Mouse (Mus musculus) frontal cortex, postnatal 25 days (tissue): Measurements from ENCODE around the gene Gm7271.

Experiments
- DNase-seq, 2 experiments: peaks; one replicate each; pipeline ENCODE4 v3.0.0; 2022; ENCODE audit warnings: low spot score in 2 of 2

The Gm7271 gene

GRCm38 (mm10) chr5:76483811-76484210 lies at the start of gene Gm7271:
Gm7271 (plus strand) TSS chr5:76484040.
- no peak for DNase-seq

- no peak for DNase-seq
Measured at GRCm38 (mm10) chr5:76437100-76437499, 46.7 kb upstream of the Gm7271 start.

DNA sequence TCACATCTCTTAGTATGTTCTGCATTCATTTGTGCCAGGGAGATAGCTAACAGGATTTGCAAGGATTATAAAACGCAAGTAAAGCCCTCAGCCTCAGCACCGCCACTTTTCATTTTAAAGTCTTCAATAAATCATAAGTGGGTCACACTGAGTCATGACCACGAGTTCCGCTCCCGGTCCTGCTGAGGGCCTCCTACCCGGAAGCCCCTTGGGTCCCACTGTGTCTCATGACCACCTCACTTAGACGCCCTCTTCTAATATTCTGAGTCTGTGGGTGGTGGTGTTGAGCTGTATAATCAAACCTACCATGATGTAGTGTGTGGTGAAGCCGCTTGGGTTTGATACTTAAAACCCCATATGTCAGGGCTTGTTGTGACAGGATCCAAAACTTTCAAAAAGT lies 46.1 kb upstream of the Gm7271 start:
- no peak for DNase-seq

DNA sequence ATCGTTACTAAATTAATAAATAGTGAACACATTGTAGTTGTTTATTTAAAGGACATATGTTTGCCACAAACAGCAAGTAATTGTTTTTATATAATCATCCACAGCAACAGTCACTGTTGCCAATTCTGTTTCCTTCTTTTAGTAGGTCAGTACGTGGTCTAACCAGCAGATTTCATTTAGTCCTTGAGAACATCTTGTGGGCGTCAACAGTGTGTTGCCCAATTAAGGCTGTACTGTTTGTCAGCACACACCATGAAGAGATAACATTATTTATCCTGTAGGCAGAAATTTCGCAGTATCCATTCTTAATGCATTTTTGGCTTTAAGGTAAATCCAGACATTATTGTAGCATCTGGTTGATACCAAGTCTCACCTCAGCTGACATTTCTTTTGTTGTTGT lies 42.4 kb upstream of the Gm7271 start:
- no peak for DNase-seq

- DNase-seq = no peak
Measured at GRCm38 (mm10) chr5:76474931-76475330, 8.9 kb upstream of the Gm7271 start.

- DNase-seq = no peak
Measured at GRCm38 (mm10) chr5:76476873-76477272, 7.0 kb upstream of the Gm7271 start.

GRCm38 (mm10) chr5:76477764-76478163 lies 6.1 kb upstream of the Gm7271 start:
- no peak for DNase-seq

GRCm38 (mm10) chr5:76495126-76495525 lies 11.3 kb downstream of the Gm7271 start:
- no peak for DNase-seq

DNA sequence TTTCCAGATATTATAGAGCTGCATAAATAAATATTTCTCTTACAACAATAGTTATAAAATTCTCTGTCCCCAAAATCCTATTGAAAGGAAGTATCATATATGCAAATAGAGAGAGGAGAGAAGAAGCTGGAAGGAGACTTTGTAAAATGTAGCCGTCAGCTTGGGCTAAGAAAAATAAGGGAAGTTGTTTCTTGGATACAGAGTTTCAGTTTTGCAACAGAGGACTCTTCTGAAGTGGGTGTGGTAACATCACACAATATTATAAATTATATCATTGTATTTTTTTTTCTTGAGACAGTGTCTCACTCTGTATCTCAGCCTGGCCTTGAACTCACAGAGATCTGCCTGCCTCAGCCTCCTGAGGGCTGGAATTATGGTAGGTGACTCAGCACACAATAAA lies 38.6 kb downstream of the Gm7271 start:
- no peak for DNase-seq

DNA sequence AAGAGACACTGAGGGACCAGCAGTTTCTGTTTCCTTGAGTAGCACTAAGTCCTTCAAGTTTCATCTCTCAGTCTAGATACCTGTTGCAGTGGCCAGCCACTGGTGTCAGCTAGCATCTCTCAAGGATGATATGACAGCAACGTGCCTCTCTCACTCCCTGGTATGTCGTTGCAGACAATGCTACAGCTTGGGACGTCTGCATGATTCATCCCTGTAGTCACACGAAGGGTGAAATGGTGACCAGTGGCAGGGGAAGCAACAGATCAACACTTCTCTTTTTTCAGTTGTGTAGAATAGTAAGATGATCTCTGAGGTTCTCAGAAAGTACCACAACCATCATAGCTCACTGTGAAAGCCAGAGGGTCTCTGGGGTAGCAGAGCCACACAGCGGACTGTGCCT lies 40.8 kb downstream of the Gm7271 start:
- DNase-seq = no peak

DNA sequence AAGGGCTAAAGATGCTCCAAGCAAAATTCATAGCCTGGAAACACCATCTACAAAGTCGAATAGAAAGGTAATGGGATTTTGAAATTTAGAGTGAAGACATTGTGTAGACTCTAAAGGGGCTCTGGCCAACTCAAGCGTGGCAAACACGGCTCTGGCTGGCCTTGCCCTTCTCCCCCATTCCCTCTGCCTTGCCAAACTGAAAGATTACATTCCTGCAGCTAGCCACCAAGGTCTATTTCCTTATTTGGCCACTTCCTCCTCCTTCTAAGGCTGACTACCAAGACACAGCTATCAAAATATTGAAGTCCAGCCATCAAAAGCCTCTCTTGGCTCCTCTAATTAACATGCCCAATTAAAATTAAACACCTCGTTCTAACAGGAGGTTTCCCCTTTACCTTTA lies 41.2 kb downstream of the Gm7271 start:
- DNase-seq = no peak

- no peak for DNase-seq
Measured at GRCm38 (mm10) chr5:76525829-76526228, 42.0 kb downstream of the Gm7271 start.

DNA sequence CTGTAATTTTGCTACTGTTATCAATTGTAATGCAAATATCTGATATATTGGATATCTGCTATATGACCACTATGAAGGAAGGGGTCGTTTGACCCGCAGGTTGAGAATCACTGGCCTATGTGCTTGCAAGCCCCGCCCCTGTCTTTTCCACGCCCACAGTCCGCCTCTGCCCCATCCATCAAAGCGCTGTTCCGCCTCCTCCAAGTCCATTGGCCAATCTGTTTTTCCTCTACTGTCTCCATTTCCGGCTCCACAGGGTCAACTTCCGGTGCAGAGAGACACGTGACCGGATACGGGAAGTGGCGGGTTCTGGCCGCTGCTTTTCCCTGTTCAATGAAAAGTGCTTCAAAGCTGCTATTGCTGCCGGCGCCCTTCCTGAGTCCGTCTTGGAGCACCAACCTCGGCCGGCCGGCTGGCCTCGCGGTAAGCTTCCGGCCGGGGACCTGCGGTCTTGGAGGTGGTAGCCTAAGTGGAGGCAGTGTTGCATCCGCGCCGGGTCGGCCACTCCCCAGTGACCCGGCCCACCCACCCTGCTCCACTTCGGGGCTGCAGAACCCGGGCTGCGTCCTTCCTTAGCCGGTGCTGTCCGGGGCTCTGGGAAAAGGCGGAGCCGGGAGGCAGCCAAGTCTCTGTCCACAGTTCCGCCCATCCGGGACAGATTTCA lies 45.3 kb downstream of the Gm7271 start, which contains the start of gene Exoc1:
Gene Exoc1 (plus strand): TSS at position 272 of the 664 bp plus-strand sequence.
- peak; percentile 82 to 88 for DNase-seq

GRCm38 (mm10) chr5:76529704-76530066 lies 45.8 kb downstream of the Gm7271 start:
- DNase-seq = no peak

DNA sequence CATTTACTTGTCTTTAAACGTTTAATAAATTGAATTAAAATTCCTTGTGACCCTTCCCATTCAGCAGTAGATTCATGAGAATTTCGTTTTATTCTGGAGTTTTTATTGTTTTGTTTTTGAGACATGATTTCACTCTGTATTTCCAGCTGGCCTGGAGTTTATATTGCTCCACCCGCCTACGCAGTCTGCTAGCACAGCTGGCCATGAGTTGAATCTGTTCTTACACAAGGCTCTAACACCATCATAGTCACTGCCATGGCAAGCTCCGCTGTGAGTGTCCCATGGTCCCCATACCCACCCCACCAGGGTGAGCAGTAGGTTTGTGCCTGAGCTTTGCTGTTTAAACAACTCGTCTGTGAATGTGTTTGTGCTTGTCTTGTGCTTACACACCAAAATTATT lies 49.3 kb downstream of the Gm7271 start:
- no peak for DNase-seq

- no peak for DNase-seq
Measured at GRCm38 (mm10) chr5:76536231-76536630, 52.4 kb downstream of the Gm7271 start.

- no peak for DNase-seq
Measured at GRCm38 (mm10) chr5:76537578-76537977, 53.7 kb downstream of the Gm7271 start.

DNA sequence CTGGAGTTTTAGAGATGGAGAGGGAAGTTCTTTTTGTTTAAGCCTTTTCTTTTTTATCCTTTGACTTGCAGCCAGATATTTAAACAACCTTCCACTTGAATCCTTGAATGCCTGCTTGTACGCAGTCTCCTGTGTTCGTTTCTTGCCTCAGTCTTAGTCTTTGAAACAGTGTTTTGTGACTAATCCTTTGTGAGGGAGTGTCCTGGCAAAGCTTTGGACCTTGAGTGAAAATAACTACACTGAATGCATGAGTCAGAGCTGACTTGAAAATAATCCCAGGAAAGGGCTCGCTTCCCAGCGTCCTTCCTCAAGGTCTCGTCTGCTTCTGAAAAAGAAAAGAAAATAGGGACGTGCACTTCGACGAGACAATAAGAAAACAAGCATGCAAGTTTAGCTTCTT lies 56.3 kb downstream of the Gm7271 start:
- DNase-seq = no peak

DNA sequence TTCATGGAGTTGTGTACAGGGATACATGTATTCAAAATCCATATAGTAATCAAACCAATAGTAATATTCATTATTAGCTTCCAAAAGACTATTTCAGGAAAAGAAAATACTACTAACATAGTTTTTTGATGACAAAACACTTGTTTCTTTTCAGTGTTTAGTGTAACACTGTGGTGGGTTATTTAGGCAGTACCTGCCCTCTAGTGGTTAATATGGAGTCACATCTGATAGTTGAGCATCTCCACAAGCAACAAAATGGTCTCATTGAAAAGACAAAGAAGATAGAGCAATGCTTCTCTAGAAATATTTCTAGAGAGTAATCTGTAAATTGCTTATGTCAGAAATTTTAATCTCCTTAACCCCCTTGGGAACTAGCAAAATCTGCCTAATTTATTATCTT lies 57.0 kb downstream of the Gm7271 start:
- DNase-seq = no peak

GRCm38 (mm10) chr5:76543200-76543599 lies 59.4 kb downstream of the Gm7271 start:
- no peak for DNase-seq

GRCm38 (mm10) chr5:76550426-76550825 lies 66.6 kb downstream of the Gm7271 start:
- no peak for DNase-seq

- DNase-seq = peak; percentile 35
Measured at GRCm38 (mm10) chr5:76565321-76565720, 81.5 kb downstream of the Gm7271 start.
